Comparison of ENCODE assay signal across 9 mouse cellular contexts in the genomic region with DNA sequence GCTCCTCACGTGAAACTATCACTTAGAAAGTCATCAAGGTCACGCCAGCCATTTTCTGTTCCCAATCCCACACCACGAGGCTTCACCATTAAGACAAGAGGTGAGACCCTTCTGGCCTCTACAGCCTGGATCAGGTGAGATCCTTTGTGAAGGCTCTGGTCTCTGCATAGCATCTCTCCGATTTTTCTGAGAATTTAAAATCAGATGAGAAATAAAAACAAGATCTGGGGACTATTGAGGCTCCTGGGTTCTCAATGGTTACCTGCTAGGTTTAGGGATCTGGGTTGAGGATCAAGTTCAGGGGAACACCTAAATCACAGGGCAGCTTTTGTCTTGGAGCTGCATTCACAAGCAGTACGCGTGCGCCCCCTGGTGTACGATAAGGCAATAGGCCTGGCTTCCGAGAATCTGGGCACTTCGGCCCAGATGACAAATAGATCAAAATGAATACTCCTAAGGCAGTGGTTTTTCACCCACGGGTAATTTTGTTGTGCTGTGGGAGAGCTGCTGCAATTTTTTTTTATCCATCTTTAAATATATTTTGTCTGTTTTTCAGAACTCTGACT. TPM values are rescaled to one million over a fixed set of nuclear protein-coding genes. Genes with fewer than 3 reads are reported as not detected.
DNase-seq lines count a peak whose midpoint lies in the region; ATAC-seq lines count a peak whose summit lies in the region.
"Had no signal": no experiment of that assay in that cellular context is flagged by ENCODE, and none has a peak within 500 bp of the region (broad histone marks: within the 10 kb centered on the region; RNA-seq: fewer than 3 reads in every experiment).

No protein-coding gene starts in this region.

- peak; percentile 93 for DNase-seq in intestine, embryonic 14.5 days (ENCODE audit: low spot score)
- DNase-seq in adrenal gland, postnatal 14 days = peak; percentile 93
- peak; percentile 79 for DNase-seq in embryo, embryonic 9.5 days (ENCODE audit: extremely low spot score)
- peak; percentile 88 for DNase-seq in induced T-regulatory cell, adult 2 months (ENCODE audit: low read depth)
- DNase-seq in limb, embryonic 10.5 days (ENCODE audit: low spot score) = peak; percentile 93
- peak; percentile 80 for DNase-seq in ovary, postnatal 14 days (ENCODE audit: low spot score)
- peak; percentile 84 for DNase-seq in thymus, postnatal 0 days (ENCODE audit: low spot score)

- ATAC-seq in intestine, embryonic 14.5 days (replicated peaks; ENCODE audit: low FRiP score, low TSS enrichment, low read depth) = no peak
- ATAC-seq in intestine, embryonic 16.5 days = no peak

- no peak overlapping the region for H3K9ac ChIP-seq in intestine, embryonic 14.5 days (ENCODE audit: low read length)
- H3K9ac ChIP-seq in intestine, embryonic 16.5 days (ENCODE audit: low read depth, low read length) = no peak overlapping the region

- H3K27ac ChIP-seq in intestine, embryonic 14.5 days (ENCODE audit: low read depth) = no peak overlapping the region
- no peak overlapping the region for H3K27ac ChIP-seq in intestine, embryonic 16.5 days (ENCODE audit: low read length)
- H3K27ac ChIP-seq in limb, embryonic 10.5 days = no peak overlapping the region; the same call in 1 of the 2 replicates

- H3K27me3 ChIP-seq in intestine, embryonic 14.5 days (replicated peaks; ENCODE audit: control insufficient read depth, insufficient read depth, low read length) = no peaks in the 10 kb centered on the region
- H3K27me3 ChIP-seq in intestine, embryonic 16.5 days (replicated peaks; ENCODE audit: control insufficient read depth, insufficient read depth, low read length) = no peaks in the 10 kb centered on the region
- H3K27me3 ChIP-seq in limb, embryonic 10.5 days (ENCODE audit: low read depth, poor library complexity, severe bottlenecking) = peaks cover 23% of the 10 kb centered on the region

- H3K4me1 ChIP-seq in intestine, embryonic 14.5 days (replicated peaks; ENCODE audit: control insufficient read depth, insufficient read depth, low read length) = peaks cover 31% of the 10 kb centered on the region; the same call in 1 of the 2 replicates
- H3K4me1 ChIP-seq in intestine, embryonic 16.5 days (ENCODE audit: control insufficient read depth, insufficient read depth, low read length) = peaks cover 30% of the 10 kb centered on the region
- H3K4me1 ChIP-seq in limb, embryonic 10.5 days = peaks cover 59% of the 10 kb centered on the region

- no peak overlapping the region for H3K4me2 ChIP-seq in intestine, embryonic 14.5 days (ENCODE audit: low read length)
- H3K4me2 ChIP-seq in intestine, embryonic 16.5 days (ENCODE audit: low read depth, low read length) = no peak overlapping the region

- 11% methylated on average over 11 of the region's 11 CpGs for WGBS in intestine, embryonic 14.5 days
- 9% methylated on average over 11 of the region's 11 CpGs for WGBS in intestine, embryonic 16.5 days
- WGBS in limb, embryonic 10.5 days = 15% methylated on average over 11 of the region's 11 CpGs

- no peak overlapping the region for H3K4me3 ChIP-seq in intestine, embryonic 14.5 days (ENCODE audit: low read depth, low read length)
- no peak overlapping the region for H3K4me3 ChIP-seq in intestine, embryonic 16.5 days (ENCODE audit: low read length)
- no peak overlapping the region for H3K4me3 ChIP-seq in limb, embryonic 10.5 days
- H3K4me3 ChIP-seq: myocyte had no signal

- H3K9me3 ChIP-seq in intestine, embryonic 14.5 days (ENCODE audit: control insufficient read depth, low read length) = no peaks in the 10 kb centered on the region
- no peaks in the 10 kb centered on the region for H3K9me3 ChIP-seq in intestine, embryonic 16.5 days (ENCODE audit: control insufficient read depth, low read length)
- no peaks in the 10 kb centered on the region for H3K9me3 ChIP-seq in limb, embryonic 10.5 days (replicated peaks)

- H3K36me3 ChIP-seq in intestine, embryonic 14.5 days (ENCODE audit: control insufficient read depth, insufficient read depth, low read length) = peaks cover 4% of the 10 kb centered on the region
- H3K36me3 ChIP-seq in intestine, embryonic 16.5 days (ENCODE audit: control insufficient read depth, insufficient read depth, low read length) = no peaks in the 10 kb centered on the region
- peaks cover 14% of the 10 kb centered on the region for H3K36me3 ChIP-seq in limb, embryonic 10.5 days

RNA-seq across cellular contexts. Expression of a gene that starts 1.6 kb away (rescaled TPM):
- polyA plus RNA-seq in intestine, embryonic 14.5 days (2014; fragmentation: Nextera tagmentation; extraction: Ambion mirVana) = 69.1 and 73.6 TPM in 2 replicates
- polyA plus RNA-seq in intestine, embryonic 16.5 days (2015; fragmentation: Nextera tagmentation; extraction: Ambion mirVana) = 45.8 and 54.8 TPM in 2 replicates
- 63.5 and 64.3 TPM in 2 replicates for total RNA-seq in adrenal gland, postnatal 14 days (2021)
- polyA plus RNA-seq in limb, embryonic 10.5 days (2016; fragmentation: Nextera tagmentation; extraction: Ambion mirVana) = 67.5 and 77.3 TPM in 2 replicates
- 32.2 and 33.7 TPM in 2 replicates for polyA plus RNA-seq in thymus, postnatal 0 days (2015; fragmentation: Nextera tagmentation; extraction: Ambion mirVana)
